Mouse (Mus musculus) cortical plate, adult 2 months (tissue): Measurements from ENCODE around the gene Nr2f6.

Experiments used
- CTCF ChIP-seq: fragments of 200-500 bp; IDR thresholded peaks from 2 replicates; pipeline ENCODE4 v1.5.1; 2011; ENCODE audit warnings: mild to moderate bottlenecking, control low read depth, low read length; ENCODE audit not compliant: insufficient read depth; ENCODE audit errors: extremely low read depth
- POLR2A ChIP-seq: fragments of 200-500 bp; IDR thresholded peaks from 2 replicates; pipeline ENCODE4 v1.6.1; 2011; ENCODE audit warnings: mild to moderate bottlenecking, low read length, control low read depth; ENCODE audit not compliant: insufficient read depth; ENCODE audit errors: extremely low read depth

DNA sequence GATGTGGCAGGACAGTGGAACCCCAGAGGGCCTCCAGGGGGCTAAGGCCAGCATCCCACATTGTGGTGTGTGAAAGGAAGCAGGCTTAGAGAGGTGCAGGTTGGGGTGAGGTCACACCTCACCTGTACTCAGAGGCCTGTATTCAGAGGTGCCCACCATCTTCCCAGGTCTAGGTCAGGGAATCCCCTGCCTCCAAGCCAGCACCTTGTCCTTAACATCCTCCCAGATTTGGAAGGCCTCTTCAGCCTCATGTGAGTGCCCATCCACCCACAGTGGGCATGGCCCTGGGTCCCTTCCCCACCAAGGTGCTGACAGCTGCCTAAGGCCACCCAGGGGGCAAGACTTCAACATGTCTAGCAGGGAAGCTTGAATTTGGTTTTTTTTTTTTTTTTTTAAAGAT, 19.7 kb upstream of the Nr2f6 start:
- TF ChIP-seq CTCF: no peak
- TF ChIP-seq POLR2A: no peak
